15 mouse cellular contexts compared by ENCODE assay signal in the genomic region with DNA sequence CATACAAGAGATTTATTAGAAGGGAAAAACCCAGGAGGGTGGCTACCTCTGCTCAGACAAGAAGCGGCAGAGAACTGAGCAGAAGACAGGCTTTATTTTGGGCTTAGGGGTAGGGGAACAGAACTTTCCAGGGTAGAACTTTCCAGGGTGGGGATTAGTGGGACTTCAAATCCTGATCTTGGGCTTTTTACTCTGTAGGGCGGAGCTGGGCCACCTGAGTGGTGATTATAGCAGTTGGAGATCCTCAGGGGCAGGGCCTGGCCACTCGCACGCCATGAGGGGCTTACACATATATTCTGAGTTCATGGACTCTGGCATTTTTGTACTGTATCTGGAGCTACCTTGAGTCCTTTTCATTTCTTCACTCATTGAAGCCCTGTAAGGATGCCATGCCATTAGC. TPM values are rescaled to one million over a fixed set of nuclear protein-coding genes. Genes with fewer than 3 reads are reported as not detected.
DNase-seq lines count a peak whose midpoint lies in the region; ATAC-seq and TF ChIP-seq lines count a peak whose summit lies in the region.
"Had no signal": no experiment of that assay in that cellular context is flagged by ENCODE, and none has a peak within 500 bp of the region (broad histone marks: within the 10 kb centered on the region; RNA-seq: fewer than 3 reads in every experiment).

No protein-coding gene starts in this region.

- no peaks in the 10 kb centered on the region for H3K36me3 ChIP-seq in heart, embryonic 10.5 days
- H3K36me3 ChIP-seq in heart, embryonic 12.5 days = no peaks in the 10 kb centered on the region
- no peaks in the 10 kb centered on the region for H3K36me3 ChIP-seq in liver, embryonic 13.5 days
- H3K36me3 ChIP-seq in liver, postnatal 0 days (replicated peaks; ENCODE audit: insufficient read depth, low read length) = no peaks in the 10 kb centered on the region
- H3K36me3 ChIP-seq: embryonic facial prominence, embryonic 10.5 days; forebrain, embryonic 12.5 days; hindbrain, embryonic 13.5 days had no signal

- H3K4me2 ChIP-seq in heart, embryonic 12.5 days = no peak overlapping the region; the same call in 1 of the 2 replicates
- H3K4me2 ChIP-seq in liver, embryonic 13.5 days = peak overlapping the region; percentile 54
- H3K4me2 ChIP-seq in liver, postnatal 0 days (ENCODE audit: low read depth, low read length) = peak overlapping the region; percentile 64; the same call in 1 of the 2 replicates
- H3K4me2 ChIP-seq: forebrain, embryonic 12.5 days; hindbrain, embryonic 13.5 days had no signal

- no peak overlapping the region for H3K9ac ChIP-seq in heart, embryonic 12.5 days
- H3K9ac ChIP-seq in liver, embryonic 13.5 days = peak overlapping the region; percentile 47; the same call in 1 of the 2 replicates
- H3K9ac ChIP-seq in liver, postnatal 0 days (replicated peaks) = no peak overlapping the region
- H3K9ac ChIP-seq: forebrain, embryonic 12.5 days; hindbrain, embryonic 13.5 days had no signal

- TF ChIP-seq EP300 in liver, postnatal 0 days (IDR thresholded peaks at IDR 0.05; ENCODE audit: low read depth) = no peak

- H3K27me3 ChIP-seq in heart, embryonic 10.5 days (ENCODE audit: insufficient read depth, poor library complexity, severe bottlenecking) = 0 out of 2 replicates have a peak, but pooled peaks cover 3% of the 10 kb centered on the region
- no peaks in the 10 kb centered on the region for H3K27me3 ChIP-seq in heart, embryonic 12.5 days (replicated peaks)
- H3K27me3 ChIP-seq in liver, embryonic 13.5 days = peaks cover 3% of the 10 kb centered on the region; the same call in 1 of the 2 replicates
- no peaks in the 10 kb centered on the region for H3K27me3 ChIP-seq in liver, postnatal 0 days (ENCODE audit: insufficient read depth, low read length)
- H3K27me3 ChIP-seq: forebrain, embryonic 12.5 days; hindbrain, embryonic 13.5 days had no signal

- DNase-seq in heart, embryonic 10.5 days (ENCODE audit: low spot score) = no peak
- DNase-seq in testis, postnatal 10 days (ENCODE audit: low spot score) = peak; percentile 23
- no peak for DNase-seq in testis, postnatal 14 days (ENCODE audit: low spot score)
- DNase-seq in liver, embryonic 13.5 days = no peak
- no peak for DNase-seq in liver, postnatal 0 days
- no peak for DNase-seq in embryo, embryonic 10.5 days (ENCODE audit: low spot score)
- DNase-seq: gastrocnemius, postnatal 14 days had no signal

- H3K27ac ChIP-seq in heart, embryonic 10.5 days = peak overlapping the region; percentile 72
- H3K27ac ChIP-seq in heart, embryonic 12.5 days (ENCODE audit: poor library complexity, severe bottlenecking) = no peak overlapping the region; the same call in 1 of the 2 replicates
- H3K27ac ChIP-seq in liver, embryonic 13.5 days = peak overlapping the region; percentile 87
- peak overlapping the region; percentile 58; the same call in 1 of the 2 replicates for H3K27ac ChIP-seq in liver, postnatal 0 days (ENCODE audit: low read depth)
- H3K27ac ChIP-seq: embryonic facial prominence, embryonic 10.5 days; forebrain, embryonic 12.5 days; hindbrain, embryonic 13.5 days; hindbrain, postnatal 0 days had no signal

- TF ChIP-seq CTCF in liver, postnatal 0 days (IDR thresholded peaks at IDR 0.05; ENCODE audit: low read depth) = no peak

- peaks cover 12% of the 10 kb centered on the region for H3K4me1 ChIP-seq in heart, embryonic 10.5 days
- peaks cover 14% of the 10 kb centered on the region for H3K4me1 ChIP-seq in heart, embryonic 12.5 days (replicated peaks)
- H3K4me1 ChIP-seq in liver, embryonic 13.5 days (replicated peaks) = peaks cover 80% of the 10 kb centered on the region
- H3K4me1 ChIP-seq in liver, postnatal 0 days (ENCODE audit: insufficient read depth) = peaks cover 32% of the 10 kb centered on the region
- H3K4me1 ChIP-seq: embryonic facial prominence, embryonic 10.5 days; forebrain, embryonic 12.5 days; hindbrain, embryonic 13.5 days had no signal

- 88% methylated on average over 4 of the region's 4 CpGs for WGBS in heart, embryonic 10.5 days
- 80% methylated on average over 4 of the region's 4 CpGs for WGBS in heart, embryonic 12.5 days
- WGBS in liver, embryonic 13.5 days (ENCODE audit: insufficient replicate concordance) = 72% methylated on average over 4 of the region's 4 CpGs
- 84% methylated on average over 4 of the region's 4 CpGs for WGBS in liver, postnatal 0 days (ENCODE audit: insufficient replicate concordance)

- ATAC-seq in heart, embryonic 12.5 days (ENCODE audit: insufficient number of reproducible peaks, low FRiP score) = no peak
- ATAC-seq in liver, embryonic 13.5 days (ENCODE audit: low read depth) = no peak
- ATAC-seq in liver, postnatal 0 days = no peak
- no peak for ATAC-seq in cerebellum, adult (ENCODE audit: insufficient number of reproducible peaks, low FRiP score, low TSS enrichment)
- ATAC-seq: forebrain, embryonic 16.5 days; hindbrain, postnatal 0 days had no signal

- H3K9me3 ChIP-seq in heart, embryonic 10.5 days = no peaks in the 10 kb centered on the region
- H3K9me3 ChIP-seq in heart, embryonic 12.5 days (replicated peaks) = no peaks in the 10 kb centered on the region
- no peaks in the 10 kb centered on the region for H3K9me3 ChIP-seq in liver, embryonic 13.5 days (replicated peaks)
- no peaks in the 10 kb centered on the region for H3K9me3 ChIP-seq in liver, postnatal 0 days (ENCODE audit: low read length)
- H3K9me3 ChIP-seq: embryonic facial prominence, embryonic 10.5 days; forebrain, embryonic 12.5 days; hindbrain, embryonic 13.5 days had no signal

- H3K4me3 ChIP-seq in heart, embryonic 10.5 days = no peak overlapping the region
- no peak overlapping the region for H3K4me3 ChIP-seq in heart, embryonic 12.5 days
- H3K4me3 ChIP-seq in liver, embryonic 13.5 days (replicated peaks) = no peak overlapping the region; the same call in 1 of the 2 replicates
- H3K4me3 ChIP-seq in liver, postnatal 0 days (ENCODE audit: low read depth, low read length) = no peak overlapping the region
- H3K4me3 ChIP-seq: embryonic facial prominence, embryonic 10.5 days; forebrain, embryonic 12.5 days; hindbrain, embryonic 13.5 days had no signal

RNA-seq across cellular contexts. Expression of a gene that starts 0.8 kb away (rescaled TPM):
- 1.4 and 1.7 TPM in 2 replicates for polyA plus RNA-seq in heart, embryonic 10.5 days (2016; fragmentation: Nextera tagmentation; extraction: Ambion mirVana)
- polyA plus RNA-seq in heart, embryonic 12.5 days (2016; fragmentation: Nextera tagmentation; extraction: Ambion mirVana) = 2.0 and 2.1 TPM in 2 replicates
- polyA plus RNA-seq in liver, embryonic 13.5 days (2015; fragmentation: Nextera tagmentation; extraction: Ambion mirVana) = 3.0 and 3.4 TPM in 2 replicates
- polyA plus RNA-seq in liver, postnatal 0 days (2015; fragmentation: Nextera tagmentation; extraction: Ambion mirVana) = 24.6 and 29.3 TPM in 2 replicates
- polyA plus RNA-seq: embryonic facial prominence, embryonic 14.5 days; forebrain, embryonic 16.5 days; hindbrain, embryonic 13.5 days had no signal

RNA-seq across cellular contexts. Expression of a gene that starts 38.9 kb away (rescaled TPM):
- polyA plus RNA-seq in heart, embryonic 10.5 days (2016; fragmentation: Nextera tagmentation; extraction: Ambion mirVana) = 1.9 and 2.9 TPM in 2 replicates
- 2.4 and 3.2 TPM in 2 replicates for polyA plus RNA-seq in heart, embryonic 12.5 days (2016; fragmentation: Nextera tagmentation; extraction: Ambion mirVana)
- 0.13 and 0.22 TPM in 2 replicates for polyA plus RNA-seq in liver, embryonic 13.5 days (2015; fragmentation: Nextera tagmentation; extraction: Ambion mirVana)
- 0.05 TPM in 1 of 2 replicates, not detected in the other for polyA plus RNA-seq in liver, postnatal 0 days (2015; fragmentation: Nextera tagmentation; extraction: Ambion mirVana)
